Mouse (Mus musculus) naive thymus-derived CD4-positive, alpha-beta T cell, adult 5 months (primary cell): ENCODE data around the gene Reep3. TPM values are rescaled to one million over a fixed set of nuclear protein-coding genes. Genes with fewer than 3 reads are reported as not detected.

ENCODE experiments used
- polyA plus RNA-seq: library from polyadenylated mRNA; unstranded; fragments of 100-300 nt; shearing (Covaris generic); gene quantifications from one replicate; pipeline ENCODE4 v1.2.1, GENCODE M21; 2017

The Reep3 gene
- 13.2 TPM for polyA plus RNA-seq

GRCm38 (mm10) chr10:67096621-67097436 lies at the start of gene Reep3:
Reep3 (minus strand) TSS chr10:67096945.

DNA sequence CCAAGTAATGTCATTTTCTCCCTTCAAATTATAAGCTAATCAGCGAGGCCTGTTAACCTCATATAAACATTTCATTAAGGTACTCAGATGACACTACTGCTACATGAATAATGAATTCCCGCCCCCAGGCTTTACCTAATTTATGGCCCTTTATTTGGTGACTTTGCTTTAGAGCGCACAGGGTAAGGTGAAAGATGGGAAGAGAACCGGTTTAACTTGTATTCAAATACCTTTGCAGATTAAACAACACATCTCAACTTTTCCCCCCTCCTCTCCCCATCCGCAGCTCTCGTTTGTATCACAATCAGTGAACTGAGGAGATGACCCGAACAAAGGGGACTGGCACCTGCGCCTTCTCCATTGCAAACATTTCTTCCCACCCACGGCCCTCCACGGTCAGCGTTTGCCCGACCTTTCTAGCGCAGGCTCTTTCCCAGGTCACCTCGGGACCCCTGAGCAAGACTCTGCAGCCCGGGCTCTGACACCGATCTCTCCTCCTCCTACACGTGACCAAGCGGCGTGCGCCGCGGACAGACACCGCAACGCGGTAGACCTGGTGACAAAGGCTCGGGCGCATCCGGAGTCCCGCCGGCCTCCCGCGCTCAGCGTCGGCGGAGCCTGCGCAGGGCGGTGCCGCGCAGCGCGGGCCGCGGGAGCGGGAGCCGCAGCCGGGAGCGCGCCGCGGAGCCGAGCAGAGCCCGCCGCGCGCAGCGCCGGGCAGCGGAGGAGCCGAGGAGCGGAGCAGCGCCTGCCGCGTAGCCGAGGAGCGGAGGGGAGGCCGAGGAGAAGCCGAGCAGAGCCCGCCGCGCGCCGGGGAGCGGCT lies 736 bp downstream of the Reep3 start, which contains the start of gene Jmjd1c:
Gene Jmjd1c, plus strand, starts transcription at position 328 of the 823 bp plus-strand sequence.

Other genes with a start within 250 kb of the Reep3 start
- 71.6 TPM for gene Jmjd1c, start 820 bp downstream of the Reep3 start, polyA plus RNA-seq
- gene Nrbf2, start 188.4 kb upstream of the Reep3 start, polyA plus RNA-seq, result 60.3 TPM